Mouse (Mus musculus) layer of hippocampus, adult 2 months (tissue): ENCODE results near the gene Gab2. TPM values are rescaled to one million over a fixed set of nuclear protein-coding genes. Genes with fewer than 3 reads are reported as not detected.

Experiments
- DNase-seq, 2 experiments: peaks; one replicate each; pipeline ENCODE4 v3.0.0; 2022; ENCODE audit warnings: low spot score in 2 of 2
- H3K27ac ChIP-seq: fragments of 200-600 bp; 2 replicates; pipeline ENCODE4 v1.8.1; 2022
- H3K4me3 ChIP-seq: fragments of 200-600 bp; 2 replicates; pipeline ENCODE4 v1.8.1; 2022; ENCODE audit warnings: mild to moderate bottlenecking
- CTCF ChIP-seq: fragments of 200-600 bp; conservative IDR thresholded peaks from 2 replicates; pipeline ENCODE4 v1.8.1; 2022; ENCODE audit warnings: antibody characterized with exemption, mild to moderate bottlenecking, moderate library complexity
- total RNA-seq, 2 experiments: library from RNA; stranded (reverse); gene quantifications; 2 replicates each; pipeline ENCODE4 v1.2.3; 2021

The Gab2 gene
- total RNA-seq, 2 experiments from 2014 or later = 12.2 to 13.6 TPM

DNA sequence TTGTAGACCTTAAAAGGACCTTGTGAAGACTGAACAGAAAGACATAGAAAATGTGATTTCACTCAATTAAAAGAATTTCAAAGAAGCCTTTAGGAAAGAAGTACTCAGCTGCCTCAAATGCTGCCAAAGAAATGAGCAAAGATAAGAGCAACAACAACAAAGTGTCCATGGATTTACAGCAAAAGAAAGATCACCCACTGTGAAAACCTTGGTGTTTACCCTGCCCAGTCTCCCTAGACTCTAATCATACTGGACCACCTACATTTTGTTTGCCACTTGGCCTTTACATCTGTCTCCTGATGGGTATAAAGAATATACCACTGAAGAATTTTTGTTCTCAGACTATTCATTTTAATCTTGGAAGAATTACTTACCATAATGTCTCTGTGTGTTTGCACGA, 89.7 kb downstream of the Gab2 start:
- no peak for DNase-seq
- no peak for TF ChIP-seq CTCF
- H3K27ac ChIP-seq = no peak overlapping the region
- H3K4me3 ChIP-seq = no peak overlapping the region

- TF ChIP-seq CTCF = no peak
- Histone ChIP-seq H3K27ac (peak overlapping the region; percentile 59), H3K4me3 (no peak overlapping the region)
- DNase-seq = no peak
Observed at GRCm38 (mm10) chr7:97171719-97172118, 90.3 kb downstream of the Gab2 start.

DNA sequence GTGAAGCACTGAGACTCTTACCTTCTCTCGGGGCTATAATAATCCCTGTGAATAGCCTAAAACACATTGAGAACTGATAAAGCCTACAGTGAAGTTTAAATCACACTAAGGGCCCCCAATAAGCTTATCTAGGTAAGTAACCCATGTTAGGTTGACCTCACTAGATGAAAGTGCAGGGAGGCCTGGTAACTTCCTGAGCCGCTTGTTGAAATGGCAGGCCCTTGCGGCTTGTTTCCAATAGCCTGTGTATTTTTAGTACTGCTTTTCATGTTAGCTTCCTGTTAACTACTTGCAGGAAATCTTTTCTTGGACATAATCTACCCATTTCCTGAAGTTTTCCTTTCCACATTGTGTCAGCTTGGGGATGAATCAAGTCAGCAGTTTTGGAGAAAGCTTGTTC, 90.7 kb downstream of the Gab2 start:
- TF ChIP-seq CTCF = no peak
- H3K27ac ChIP-seq = peak overlapping the region; percentile 59
- no peak overlapping the region for H3K4me3 ChIP-seq
- DNase-seq = no peak

GRCm38 (mm10) chr7:97181931-97182330, 100.5 kb downstream of the Gab2 start:
- no peak for DNase-seq
- Histone ChIP-seq H3K4me3 (no peak overlapping the region), H3K27ac (no peak overlapping the region)
- no peak for TF ChIP-seq CTCF

DNA sequence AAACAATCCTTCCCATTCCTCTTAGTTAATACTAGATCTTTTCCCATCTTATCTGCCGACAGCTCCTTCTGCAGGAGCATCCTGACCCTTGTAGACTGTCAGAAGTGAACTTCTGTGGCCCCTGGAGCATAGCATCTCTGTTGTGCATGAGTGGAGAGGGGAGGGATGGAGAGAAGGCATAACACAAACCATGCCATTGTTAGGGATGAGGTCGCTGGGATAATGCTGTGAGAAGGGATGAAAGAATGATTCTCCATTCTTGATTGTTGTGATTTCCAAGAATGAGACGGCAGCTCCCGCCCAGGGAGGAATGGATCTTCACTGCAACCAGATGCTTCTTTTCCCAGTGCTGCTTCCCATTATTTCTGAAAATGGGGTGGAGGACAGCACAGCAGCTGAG, 102.0 kb downstream of the Gab2 start:
- no peak overlapping the region for H3K27ac ChIP-seq
- TF ChIP-seq CTCF = no peak
- no peak for DNase-seq
- no peak overlapping the region for H3K4me3 ChIP-seq

- TF ChIP-seq CTCF = no peak
- H3K27ac ChIP-seq = no peak overlapping the region
- no peak overlapping the region for H3K4me3 ChIP-seq
- no peak for DNase-seq
Observed at GRCm38 (mm10) chr7:97184005-97184404, 102.6 kb downstream of the Gab2 start.

GRCm38 (mm10) chr7:97187387-97188081, 106.1 kb downstream of the Gab2 start:
- TF ChIP-seq CTCF = no peak
- H3K4me3 ChIP-seq = no peak overlapping the region
- no peak for DNase-seq

DNA sequence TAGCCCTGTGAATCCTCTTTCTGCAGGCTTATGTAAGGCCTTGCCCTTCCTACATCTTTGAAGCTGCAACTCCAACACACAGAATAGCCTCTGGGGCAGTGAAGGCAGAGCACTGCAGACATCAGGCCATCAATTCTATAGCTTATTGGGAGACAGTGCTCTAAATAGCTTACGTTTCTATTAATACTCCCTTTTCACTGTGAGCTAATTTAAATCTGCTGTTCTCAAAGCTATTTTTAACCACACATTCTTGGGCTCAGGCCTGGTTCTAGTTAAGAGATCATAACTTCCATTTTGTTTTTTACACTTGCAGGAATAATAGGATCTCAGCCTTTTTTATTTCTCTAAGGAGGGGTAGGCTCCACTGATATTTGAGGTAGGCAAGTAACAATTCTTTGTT, 107.7 kb downstream of the Gab2 start:
- TF ChIP-seq CTCF = no peak
- Histone ChIP-seq H3K27ac (peak overlapping the region; percentile 6; the same call in 1 of the 2 replicates), H3K4me3 (no peak overlapping the region)
- no peak for DNase-seq

More at GRCm38 (mm10) chr7:97187387-97188081, 106.1 kb downstream of the Gab2 start:
- H3K27ac ChIP-seq = no peak overlapping the region

- no peak overlapping the region for H3K4me3 ChIP-seq
- no peak for DNase-seq
- H3K27ac ChIP-seq = no peak overlapping the region
- TF ChIP-seq CTCF = no peak
Observed at GRCm38 (mm10) chr7:97203907-97204306, 122.5 kb downstream of the Gab2 start.

DNA sequence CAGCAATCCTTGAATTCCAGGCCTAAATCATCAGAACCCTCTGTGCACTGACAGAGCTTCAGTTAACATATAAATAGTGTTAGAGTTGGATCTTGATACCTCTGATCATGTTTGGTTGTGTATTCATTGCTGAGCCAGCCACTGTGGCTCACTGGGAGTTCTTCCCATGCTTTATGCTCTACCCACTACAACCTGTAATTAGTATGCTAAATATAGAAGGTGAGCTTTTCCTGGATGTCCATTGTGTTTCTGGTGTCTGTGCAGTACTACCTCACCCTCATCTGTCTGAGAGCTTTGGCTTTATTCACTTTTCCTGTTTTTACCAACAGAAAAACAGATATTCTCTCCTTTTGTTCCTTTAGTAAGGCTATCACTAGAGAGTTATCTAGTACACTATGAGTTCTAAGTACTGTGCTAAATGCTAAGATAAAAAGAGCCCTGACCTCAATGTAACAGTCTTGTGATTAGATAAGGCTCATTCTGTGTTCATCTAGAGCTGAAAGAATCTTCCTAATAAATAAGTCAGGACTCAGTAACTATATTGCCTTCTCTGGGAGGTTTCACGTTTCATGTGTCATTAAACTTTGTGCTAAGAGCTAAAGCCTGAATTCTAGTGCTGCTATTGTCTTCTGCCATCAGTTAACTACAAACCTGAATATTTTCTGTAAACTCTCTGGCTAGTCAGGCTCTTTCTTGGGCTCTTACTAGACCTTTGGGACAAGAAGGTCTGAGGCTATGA, 127.6 kb downstream of the Gab2 start:
- no peak overlapping the region for H3K27ac ChIP-seq
- no peak overlapping the region for H3K4me3 ChIP-seq
- DNase-seq = no peak
- no peak for TF ChIP-seq CTCF

- H3K27ac ChIP-seq = no peak overlapping the region
- no peak for DNase-seq
- no peak overlapping the region for H3K4me3 ChIP-seq
- TF ChIP-seq CTCF = no peak
Observed at GRCm38 (mm10) chr7:97210064-97210685, 128.8 kb downstream of the Gab2 start.

DNA sequence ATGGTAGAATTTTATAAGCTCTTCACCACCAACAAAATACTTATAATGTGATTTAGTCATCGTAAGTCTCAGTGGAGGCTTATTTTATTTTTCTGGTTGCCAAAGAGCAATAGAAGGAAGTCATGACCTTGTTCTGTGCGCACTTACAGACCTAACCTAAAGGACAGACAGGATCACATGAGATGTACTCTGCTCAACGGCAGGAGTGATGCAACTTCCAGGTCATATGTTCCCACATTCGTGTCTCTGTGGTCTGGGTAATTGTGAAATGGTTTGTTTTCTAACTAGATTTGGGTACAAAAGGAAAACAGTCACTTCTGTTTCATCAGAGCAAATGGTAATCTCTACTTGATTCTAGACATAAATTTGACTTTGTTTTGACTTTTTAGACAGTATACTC, 129.7 kb downstream of the Gab2 start:
- no peak overlapping the region for H3K4me3 ChIP-seq
- TF ChIP-seq CTCF = no peak
- no peak overlapping the region for H3K27ac ChIP-seq
- no peak for DNase-seq

DNA sequence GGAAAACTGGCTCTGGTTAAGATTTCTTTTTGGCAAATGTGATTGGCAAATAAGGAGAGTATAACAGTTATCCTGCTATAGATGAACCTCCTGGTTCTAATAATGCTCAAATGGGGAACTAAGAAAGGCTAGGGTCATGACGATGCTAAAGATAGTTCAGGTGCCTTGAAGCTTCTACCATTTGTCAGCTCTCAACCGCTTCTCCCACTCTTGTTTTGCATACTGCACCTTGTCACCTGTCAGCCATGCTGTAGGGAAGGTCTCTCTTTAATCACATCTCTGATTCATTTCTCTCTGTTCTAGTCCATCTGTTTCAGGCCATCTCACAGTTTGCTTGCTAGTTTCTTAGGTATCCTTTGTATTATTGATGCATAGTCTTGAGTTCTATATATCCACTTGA, 142.4 kb downstream of the Gab2 start:
- Histone ChIP-seq H3K4me3 (no peak overlapping the region), H3K27ac (no peak overlapping the region)
- DNase-seq = no peak
- TF ChIP-seq CTCF = no peak
